In genomic region chr6:84271966-84272365, GRCm38 (mm10) we compare ENCODE assay signal across 24 mouse cellular contexts.
DNase-seq lines count a peak whose midpoint lies in the region; ATAC-seq and TF ChIP-seq lines count a peak whose summit lies in the region.
"Had no signal": no experiment of that assay in that cellular context is flagged by ENCODE, and none has a peak within 500 bp of the region (broad histone marks: within the 10 kb centered on the region; RNA-seq: fewer than 3 reads in every experiment).

No protein-coding gene starts in this region.

- H3K27ac ChIP-seq in forebrain, embryonic 15.5 days (replicated peaks): no peak overlapping the region
- H3K27ac ChIP-seq: embryonic facial prominence, embryonic 13.5 days; heart, embryonic 15.5 days; hindbrain, embryonic 10.5 days; hindbrain, postnatal 0 days; liver, embryonic 14.5 days; midbrain, embryonic 13.5 days had no signal

- H3K79me3 ChIP-seq in C2C12 (ENCODE audit: low read depth): no peaks in the 10 kb centered on the region

- WGBS in forebrain, embryonic 15.5 days: 74% methylated on average over 6 of the region's 6 CpGs

- peak; percentile 43 for DNase-seq in kidney, adult 11 months
- DNase-seq in kidney, postnatal 4 days: no peak
- DNase-seq in NIH3T3 (ENCODE audit: low read depth): peak; percentile 59
- DNase-seq in kidney, postnatal 10 days: peak; percentile 33
- DNase-seq in urinary bladder, postnatal 14 days (ENCODE audit: low spot score): no peak
- DNase-seq in adrenal gland, postnatal 14 days: no peak
- DNase-seq: adrenal gland, postnatal 10 days; cerebellum, adult 11 months; cerebellum, postnatal 10 days; gastrocnemius, postnatal 14 days; heart, adult 2 months; right cerebral cortex, postnatal 25 days; thymus, adult 18-20 months had no signal

- H3ac ChIP-seq in C2C12 (ENCODE audit: control insufficient read depth, insufficient read length, low read depth): no peak overlapping the region

- H3K4me2 ChIP-seq in forebrain, embryonic 15.5 days (replicated peaks): no peak overlapping the region
- H3K4me2 ChIP-seq: embryonic facial prominence, embryonic 13.5 days; heart, embryonic 15.5 days; midbrain, embryonic 13.5 days; neural tube, embryonic 15.5 days had no signal

- ATAC-seq in forebrain, embryonic 15.5 days (replicated peaks): no peak
- ATAC-seq: lung, postnatal 0 days had no signal

- no peaks in the 10 kb centered on the region for H3K9me3 ChIP-seq in forebrain, embryonic 15.5 days
- H3K9me3 ChIP-seq: embryonic facial prominence, embryonic 13.5 days; heart, embryonic 15.5 days; hindbrain, embryonic 10.5 days; midbrain, embryonic 13.5 days; neural tube, embryonic 15.5 days had no signal

- peaks cover 11% of the 10 kb centered on the region for H3K4me1 ChIP-seq in forebrain, embryonic 15.5 days

- H3K79me2 ChIP-seq in C2C12 (ENCODE audit: control insufficient read depth, insufficient read depth): no peaks in the 10 kb centered on the region

- no peaks in the 10 kb centered on the region for H3K27me3 ChIP-seq in C2C12 (ENCODE audit: control insufficient read depth, insufficient read depth, insufficient read length)
- no peaks in the 10 kb centered on the region for H3K27me3 ChIP-seq in forebrain, embryonic 15.5 days
- H3K27me3 ChIP-seq: embryonic facial prominence, embryonic 13.5 days; midbrain, embryonic 13.5 days had no signal

- no peak for TF ChIP-seq CTCF in C2C12 (IDR thresholded peaks at IDR 0.05; ENCODE audit: control insufficient read depth, insufficient read depth, insufficient read length)

- H3K9ac ChIP-seq in forebrain, embryonic 15.5 days (replicated peaks): no peak overlapping the region
- H3K9ac ChIP-seq: embryonic facial prominence, embryonic 13.5 days; heart, embryonic 15.5 days; liver, embryonic 14.5 days; midbrain, embryonic 13.5 days; neural tube, embryonic 15.5 days had no signal

- no peak overlapping the region for H3K4me3 ChIP-seq in C2C12 (ENCODE audit: insufficient read depth, poor library complexity, severe bottlenecking)
- H3K4me3 ChIP-seq in forebrain, embryonic 15.5 days: no peak overlapping the region
- H3K4me3 ChIP-seq: embryonic facial prominence, embryonic 13.5 days; heart, adult 2 months; heart, embryonic 15.5 days; hindbrain, embryonic 10.5 days; midbrain, embryonic 13.5 days; neural tube, embryonic 15.5 days had no signal

- no peaks in the 10 kb centered on the region for H3K36me3 ChIP-seq in C2C12 (ENCODE audit: control insufficient read depth, insufficient read depth)
- H3K36me3 ChIP-seq in forebrain, embryonic 15.5 days: no peaks in the 10 kb centered on the region
- H3K36me3 ChIP-seq: embryonic facial prominence, embryonic 13.5 days; G1E; heart, embryonic 15.5 days; hindbrain, embryonic 10.5 days; midbrain, embryonic 13.5 days; neural tube, embryonic 15.5 days had no signal

TF ChIP-seq in C2C12, 6 proteins besides CTCF, POLR2A, EP300 and RAD21:
- TF ChIP-seq CEBPB (IDR thresholded peaks at IDR 0.05; ENCODE audit: low read depth) (no peak), FOSL1 (IDR thresholded peaks at IDR 0.05; ENCODE audit: insufficient read depth, low read length, poor library complexity, severe bottlenecking) (no peak), MYOD1 (IDR thresholded peaks at IDR 0.05; ENCODE audit: control insufficient read depth, insufficient read length, low read depth) (peak; percentile 23), MYOG (IDR thresholded peaks at IDR 0.05; ENCODE audit: control insufficient read depth, extremely low read depth, insufficient read length) (no peak), USF1 (IDR thresholded peaks at IDR 0.05; ENCODE audit: low read depth) (peak; percentile 92), MAX (IDR thresholded peaks at IDR 0.05) (no peak)

Comparison
In these comparisons a context has a peak if more than half of its experiments do, and no peak if none do; other contexts are left out.
1. DNase-seq: peak in kidney, adult 11 months (single experiment), NIH3T3 (single experiment) and kidney, postnatal 10 days (single experiment); none in kidney, postnatal 4 days (0 of 2), urinary bladder, postnatal 14 days (single experiment) and adrenal gland, postnatal 14 days (single experiment).